Mouse (Mus musculus): ENCODE results near the gene Ttll7.

The Ttll7 gene

DNA sequence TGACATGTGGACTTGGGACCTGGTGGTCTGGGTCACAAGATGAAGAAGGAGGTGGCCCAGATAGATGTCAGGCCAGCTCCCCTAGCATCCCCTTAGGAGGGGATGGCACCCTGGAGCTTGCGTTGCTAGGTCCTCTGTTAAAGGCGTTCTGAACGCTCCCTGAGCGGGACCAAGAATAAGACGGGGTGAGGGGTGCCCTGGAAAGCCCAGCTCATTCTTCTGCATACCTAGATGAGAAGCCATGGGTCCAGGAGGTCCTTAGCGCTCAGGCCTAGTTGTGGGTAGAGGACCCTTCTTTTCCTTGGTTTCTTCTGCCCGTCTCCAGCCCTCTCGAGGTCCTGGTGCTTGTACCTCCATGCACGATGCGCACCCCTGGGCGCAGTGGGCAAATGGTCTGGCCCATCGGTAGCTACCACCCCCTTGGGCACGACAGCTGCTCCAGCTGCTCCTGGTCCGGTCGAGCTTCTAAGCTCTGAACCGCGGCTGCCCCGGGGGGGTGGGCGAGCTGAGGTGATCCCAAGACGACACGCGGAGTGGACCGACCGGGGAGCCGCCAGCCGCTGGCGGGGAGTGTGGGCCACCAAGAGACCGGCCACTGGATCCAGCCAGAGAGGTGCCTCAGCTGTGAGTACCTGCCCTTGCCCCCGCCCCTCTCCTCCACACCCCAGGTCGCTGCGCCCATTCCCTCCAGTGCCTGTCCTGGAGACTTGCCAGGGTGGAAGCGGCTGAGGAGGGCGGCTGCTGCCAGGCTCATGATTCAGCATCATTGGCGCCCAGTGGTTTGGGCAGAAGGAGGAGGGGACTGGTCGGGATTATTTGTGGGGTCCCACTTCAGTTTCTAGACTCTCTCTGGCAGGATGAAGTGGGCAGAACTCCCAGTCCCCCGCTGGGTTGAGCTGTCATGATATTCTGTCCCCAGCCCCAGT is at the start of gene Ttll7:
Gene Ttll7 (plus strand): TSS at position 402 of the 926 bp plus-strand sequence.
- in situ Hi-C loops (cut with MboI; ENCODE audit: low sequenced_read_pairs): no loop called here

DNA sequence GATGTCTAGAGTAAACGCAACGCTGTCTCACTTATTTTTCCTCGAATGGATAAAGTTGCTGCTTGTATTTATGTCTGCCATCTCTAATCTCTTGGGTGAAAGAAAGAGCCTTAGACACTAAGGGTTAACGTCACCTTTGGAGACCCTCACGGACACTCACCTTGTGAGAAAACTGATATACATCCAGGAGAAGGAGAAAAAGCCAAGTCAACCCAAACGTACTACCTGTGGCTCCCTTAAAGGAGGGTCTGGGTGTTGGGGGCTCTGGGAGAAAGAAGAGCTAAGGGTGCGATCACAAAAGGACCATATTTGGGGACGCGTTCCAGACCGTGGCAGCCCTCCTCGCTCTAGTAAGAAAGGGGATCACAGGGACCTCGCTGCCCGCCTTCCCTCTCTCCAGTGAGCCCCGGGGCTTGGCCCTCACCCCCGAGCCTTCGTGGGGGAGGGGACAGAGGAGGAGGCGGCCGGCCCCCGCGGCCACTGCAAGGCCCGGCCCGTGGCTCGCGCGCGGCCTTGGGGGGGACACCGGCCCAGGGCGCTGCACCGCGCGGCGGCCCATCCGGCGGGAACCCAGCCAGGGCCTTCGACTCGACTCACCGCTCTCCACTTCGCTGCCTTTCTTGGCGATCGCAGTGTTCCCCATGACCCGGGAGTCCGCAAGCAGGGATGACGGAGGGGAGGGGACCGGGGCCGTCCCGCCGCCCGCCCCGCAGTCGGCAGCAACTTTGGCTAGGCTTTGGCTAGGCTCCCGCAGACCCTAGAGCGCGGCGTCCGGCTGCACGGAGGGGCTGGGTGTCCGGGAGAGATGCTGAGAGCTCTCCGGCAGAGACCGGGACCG is 39.9 kb upstream of the Ttll7 start:
- in situ Hi-C loops (cut with MboI; ENCODE audit: low sequenced_read_pairs): no loop called here

DNA sequence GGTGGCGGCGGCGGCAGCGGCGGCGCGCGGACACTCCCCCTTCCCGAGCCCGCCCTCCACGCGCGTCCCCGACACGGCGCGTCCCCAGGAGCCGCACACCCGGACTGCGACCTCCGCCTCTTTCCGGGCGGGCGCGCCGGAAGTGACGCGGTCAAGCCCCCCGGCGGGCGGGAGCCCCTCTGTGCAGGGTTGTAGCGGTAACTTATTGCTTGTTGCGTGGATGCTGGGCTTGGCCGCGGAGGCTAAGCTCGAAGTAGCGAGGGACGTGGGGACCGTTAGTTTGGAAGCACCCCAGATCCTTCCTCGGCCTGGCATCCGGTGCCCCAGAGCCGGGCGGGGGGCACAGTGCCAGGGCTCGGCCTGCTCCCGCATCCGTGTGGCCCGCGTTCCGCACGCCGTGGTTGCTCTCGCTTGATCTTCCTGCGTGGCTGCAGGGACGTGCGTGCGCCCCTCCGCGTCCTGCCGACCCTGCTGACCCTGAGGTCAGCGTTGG is 39.2 kb upstream of the Ttll7 start, which contains the start of gene Prkacb:
Gene Prkacb (minus strand): TSS at position 90 of the 493 bp plus-strand sequence.
- in situ Hi-C loops (cut with MboI; ENCODE audit: low sequenced_read_pairs): no loop called here

DNA sequence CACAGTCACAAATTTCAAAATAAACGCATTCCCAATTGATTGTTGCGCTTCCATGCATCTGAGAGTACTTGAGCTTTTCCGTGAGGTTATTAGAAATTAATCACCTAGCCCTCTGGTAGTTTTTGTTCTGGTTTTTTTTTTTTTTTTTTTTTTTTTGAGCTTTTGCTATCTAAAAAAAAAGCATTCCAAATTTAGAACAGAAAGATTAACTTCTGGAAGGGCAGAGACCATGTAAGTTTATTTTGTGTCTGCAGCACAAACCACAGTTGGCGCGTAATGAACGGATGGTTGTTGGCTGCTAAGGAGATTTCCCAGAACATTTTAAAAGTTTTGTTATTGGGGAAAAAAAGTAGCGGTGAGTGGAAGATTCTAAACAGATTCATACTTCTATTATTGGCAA is 38.5 kb upstream of the Ttll7 start:
- in situ Hi-C loops (cut with MboI; ENCODE audit: low sequenced_read_pairs): no loop called here

DNA sequence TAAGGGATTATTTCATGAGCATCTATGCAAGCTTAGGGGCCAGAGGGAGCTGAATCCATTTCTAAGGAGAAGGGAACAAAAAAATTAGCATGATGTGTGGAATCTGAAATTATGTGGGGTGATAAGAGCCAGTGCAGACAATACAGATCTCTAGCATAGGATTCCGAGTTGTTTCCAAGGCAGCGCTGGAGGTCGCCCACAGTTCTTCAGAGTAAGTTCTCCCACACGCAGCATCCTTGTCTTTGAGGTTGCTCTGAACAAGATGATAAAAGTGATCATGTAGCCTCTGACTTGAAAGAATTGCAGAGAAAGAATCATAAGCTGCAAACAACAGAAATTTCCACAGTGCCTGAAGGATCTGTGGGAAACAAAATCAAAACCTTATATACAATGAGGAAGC is 31.4 kb upstream of the Ttll7 start:
- in situ Hi-C loops (cut with MboI; ENCODE audit: low sequenced_read_pairs): no loop called here

DNA sequence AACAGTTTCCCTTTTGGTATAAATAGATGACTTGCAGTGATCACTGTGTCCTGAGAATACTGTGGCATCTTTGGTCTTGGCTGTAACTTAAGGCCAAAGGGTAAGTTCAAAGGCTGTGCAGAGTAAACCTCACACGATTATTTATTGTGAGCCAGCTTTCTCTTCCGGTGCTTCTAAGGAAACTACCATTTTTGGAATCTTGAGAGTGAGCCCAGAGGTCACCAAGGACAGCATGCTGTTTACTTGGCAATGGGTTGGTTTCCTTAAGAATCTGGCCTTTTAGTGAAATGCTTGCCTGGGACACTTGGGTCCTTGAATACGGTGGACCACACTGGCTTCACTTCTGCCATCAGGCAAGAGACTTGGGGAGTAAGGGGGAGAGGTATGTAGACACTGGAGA is 9.4 kb upstream of the Ttll7 start:
- in situ Hi-C loops (cut with MboI; ENCODE audit: low sequenced_read_pairs): no loop called here

DNA sequence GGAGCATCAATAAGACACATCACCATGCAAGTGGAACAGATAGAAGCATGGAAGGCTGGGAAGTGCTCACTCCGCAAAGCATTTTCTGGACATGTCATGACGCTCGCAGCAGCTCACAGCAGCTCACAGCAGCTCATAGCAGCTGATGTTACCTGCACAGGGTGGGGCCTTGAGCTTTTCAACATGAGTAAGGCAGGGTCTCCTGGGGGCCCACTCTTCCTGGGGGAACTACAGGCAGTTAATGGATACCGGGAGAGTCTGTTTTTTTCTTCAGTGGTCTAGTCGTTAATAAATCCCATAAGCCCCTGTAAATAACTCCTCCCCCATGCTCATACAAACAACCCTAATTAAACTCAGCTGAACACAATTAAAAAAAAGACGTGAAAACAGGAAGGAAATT is 8.7 kb upstream of the Ttll7 start:
- in situ Hi-C loops (cut with MboI; ENCODE audit: low sequenced_read_pairs): no loop called here

DNA sequence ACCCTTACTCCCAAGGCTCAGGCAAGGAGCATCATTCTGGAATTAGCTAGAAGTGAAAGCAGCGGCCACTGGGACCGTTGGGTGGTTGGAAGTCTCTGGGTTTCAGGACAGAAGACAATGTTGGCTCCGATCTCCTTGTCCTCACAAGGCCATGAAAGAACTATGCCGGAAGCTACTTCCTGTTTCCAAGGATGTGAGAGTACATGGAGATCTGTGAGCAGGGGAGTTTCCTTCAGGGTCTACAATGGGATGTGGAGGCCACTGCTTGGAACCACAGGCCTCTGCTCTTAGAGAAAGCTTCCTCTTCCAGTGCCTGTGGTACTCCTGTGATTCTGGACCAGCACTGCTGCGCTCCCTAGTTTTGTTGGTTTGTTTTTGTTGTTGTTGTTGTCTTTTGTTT is 5.9 kb upstream of the Ttll7 start:
- in situ Hi-C loops (cut with MboI; ENCODE audit: low sequenced_read_pairs): no loop called here

DNA sequence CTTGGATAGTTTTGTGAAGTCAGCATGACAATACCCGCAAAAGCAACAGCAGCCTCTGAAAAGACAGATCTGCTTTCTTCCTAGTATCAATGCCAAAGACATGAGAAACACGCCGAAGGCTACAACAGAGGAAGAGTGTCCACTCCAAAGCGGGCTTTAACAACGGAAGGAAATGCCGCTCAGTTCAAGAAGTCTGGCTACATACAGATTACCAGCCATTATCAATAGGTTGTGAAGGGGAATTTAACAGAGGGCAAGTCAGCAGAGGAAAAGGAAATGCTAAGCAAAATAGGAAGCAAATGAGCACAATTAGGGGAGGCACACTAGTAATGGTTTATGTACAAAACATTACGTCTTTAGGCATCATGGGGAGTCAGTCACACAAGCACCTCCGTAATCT is 4.1 kb upstream of the Ttll7 start:
- in situ Hi-C loops (cut with MboI; ENCODE audit: low sequenced_read_pairs): no loop called here

DNA sequence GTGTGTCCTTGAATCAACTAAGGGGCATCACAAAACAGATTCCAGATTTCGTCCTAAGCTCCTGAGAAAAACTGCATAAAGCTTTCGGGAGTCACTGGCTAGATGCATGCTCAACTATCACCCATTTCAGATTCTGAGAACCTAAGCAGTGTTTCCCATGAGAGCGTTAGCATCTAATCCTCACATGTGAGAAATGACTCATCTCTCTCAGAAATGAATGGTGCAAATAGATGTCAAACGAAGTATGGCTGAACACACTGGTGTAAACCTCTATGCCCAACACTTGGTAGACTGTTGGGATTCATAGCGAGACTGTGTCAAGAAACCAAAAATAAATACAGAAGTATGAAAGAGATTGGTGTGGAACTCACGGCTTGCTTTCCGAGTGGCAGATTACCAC is 2.8 kb upstream of the Ttll7 start:
- in situ Hi-C loops (cut with MboI; ENCODE audit: low sequenced_read_pairs): no loop called here

DNA sequence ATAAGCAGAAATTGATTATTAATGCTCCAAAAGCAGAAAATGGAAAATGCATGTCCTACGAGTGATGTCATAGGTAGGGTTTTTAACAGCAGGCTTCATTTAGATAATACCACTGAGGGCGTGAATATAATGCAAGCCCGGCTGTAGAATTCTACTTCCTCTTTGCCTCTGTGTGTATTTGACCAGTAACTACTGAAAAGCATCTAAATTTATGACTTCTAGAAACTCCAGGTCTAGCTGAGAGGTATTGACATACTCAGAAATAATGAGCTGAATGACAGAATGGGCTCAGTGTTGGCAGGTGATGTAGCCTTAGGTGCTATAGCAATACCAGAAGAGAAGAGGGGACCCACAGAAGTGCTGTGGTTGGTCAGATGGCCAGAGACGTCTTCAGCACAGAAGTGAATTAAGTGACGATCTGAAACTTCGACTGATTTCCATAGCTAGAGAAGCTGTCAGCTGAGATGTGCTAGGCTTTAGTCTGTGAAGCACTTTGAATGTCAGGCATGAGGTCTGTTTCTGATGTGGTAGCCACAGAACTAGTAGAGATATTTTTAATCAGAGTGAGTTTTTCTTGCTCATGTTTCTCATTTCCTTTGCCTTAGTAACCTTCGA is 2.4 kb downstream of the Ttll7 start:
- in situ Hi-C loops (cut with MboI; ENCODE audit: low sequenced_read_pairs): no loop called here

DNA sequence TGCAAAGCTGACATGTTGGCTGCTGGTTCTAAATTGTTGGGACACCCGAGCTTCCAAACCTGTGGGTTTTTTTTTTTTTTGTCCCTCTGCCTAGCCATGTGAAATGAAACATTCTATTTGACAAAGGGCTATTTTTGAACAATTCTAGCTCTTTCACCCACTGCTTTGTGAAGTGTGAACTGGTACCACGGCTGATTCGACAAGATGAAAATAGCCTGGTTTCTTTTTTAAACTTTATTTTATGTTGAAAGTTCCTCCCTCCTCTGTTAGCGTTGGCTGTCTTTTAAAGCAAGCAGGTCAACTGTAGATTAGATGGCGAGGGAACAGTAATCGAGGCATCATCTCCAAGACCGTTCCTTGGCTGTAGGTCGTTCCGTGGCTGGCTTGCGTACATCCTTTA is 5.2 kb downstream of the Ttll7 start:
- in situ Hi-C loops (cut with MboI; ENCODE audit: low sequenced_read_pairs): no loop called here

DNA sequence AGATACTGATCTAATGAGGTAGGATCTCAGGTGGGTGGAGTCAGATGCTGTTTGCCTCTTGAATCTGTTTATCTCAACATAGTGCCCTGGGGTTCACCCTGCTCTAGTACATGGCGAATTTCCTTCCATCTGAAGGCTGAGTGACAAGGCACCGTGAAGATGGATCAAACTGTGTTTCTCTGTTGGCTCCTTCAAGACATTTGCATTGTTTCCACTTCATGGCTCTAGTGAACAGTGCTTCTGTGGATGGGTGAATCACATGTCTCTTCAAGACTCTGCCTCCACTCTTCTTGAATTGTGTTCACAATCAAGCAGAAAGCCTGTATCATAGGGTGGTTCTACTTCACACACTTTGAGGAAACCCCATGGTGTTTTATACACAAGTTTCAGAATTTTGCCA is 8.1 kb downstream of the Ttll7 start:
- in situ Hi-C loops (cut with MboI; ENCODE audit: low sequenced_read_pairs): no loop called here

DNA sequence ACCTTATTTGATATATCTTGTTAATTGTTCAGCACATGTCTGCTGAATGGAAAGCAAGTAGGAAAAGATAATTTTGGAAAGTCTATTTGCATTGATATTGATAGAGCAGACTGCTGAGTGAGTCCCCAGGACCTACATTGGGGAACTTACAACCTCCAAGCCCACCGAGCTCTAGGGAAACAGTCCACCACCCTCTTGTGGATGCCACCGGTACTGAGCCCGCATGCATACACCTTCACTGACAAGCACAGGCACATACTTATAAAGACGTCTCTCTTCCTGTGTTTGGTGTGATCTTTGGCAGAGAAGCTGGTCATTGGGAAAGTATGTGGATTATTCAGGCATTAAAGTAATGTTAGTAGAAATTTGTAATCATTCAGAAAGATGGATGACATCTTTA is 14.4 kb downstream of the Ttll7 start:
- in situ Hi-C loops (cut with MboI; ENCODE audit: low sequenced_read_pairs): no loop called here

DNA sequence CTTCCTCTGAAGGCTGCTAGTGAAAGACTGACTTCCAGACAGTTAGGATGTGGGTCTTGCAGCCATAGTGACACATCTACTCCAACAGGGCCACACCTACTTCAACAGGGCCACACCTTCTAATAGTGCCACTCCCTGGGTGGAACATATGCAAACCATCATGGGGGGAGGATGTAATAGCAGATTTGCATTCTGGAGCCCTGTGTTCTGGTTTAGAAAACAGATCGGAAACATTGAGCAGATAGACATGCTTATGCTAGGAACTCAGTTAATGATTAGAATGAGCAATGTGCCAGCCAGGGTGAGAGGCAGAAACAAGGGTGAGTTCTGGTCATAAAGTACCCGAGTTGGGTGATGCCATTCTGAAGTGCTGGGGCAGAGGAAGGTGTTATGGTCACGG is 19.8 kb downstream of the Ttll7 start:
- in situ Hi-C loops (cut with MboI; ENCODE audit: low sequenced_read_pairs): no loop called here

DNA sequence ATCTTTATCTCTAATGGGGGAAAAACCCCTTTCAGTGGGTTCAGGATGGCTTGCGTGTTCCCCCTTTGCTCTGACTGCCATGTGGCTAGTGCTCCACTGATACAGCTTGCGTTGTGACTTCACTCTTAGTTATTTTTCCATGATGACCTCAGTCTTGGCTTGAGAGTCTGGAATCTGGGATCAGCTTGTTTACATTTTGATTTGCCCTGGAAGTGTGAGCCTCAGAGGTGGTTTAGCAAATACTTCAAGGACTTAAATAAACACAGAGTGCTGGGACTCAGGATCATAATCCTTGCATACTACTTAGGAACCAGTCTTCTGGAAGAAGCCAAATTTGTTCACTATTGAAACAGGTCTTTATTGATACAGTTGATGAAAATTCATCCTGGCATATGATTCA is 23.8 kb downstream of the Ttll7 start:
- in situ Hi-C loops (cut with MboI; ENCODE audit: low sequenced_read_pairs): no loop called here

DNA sequence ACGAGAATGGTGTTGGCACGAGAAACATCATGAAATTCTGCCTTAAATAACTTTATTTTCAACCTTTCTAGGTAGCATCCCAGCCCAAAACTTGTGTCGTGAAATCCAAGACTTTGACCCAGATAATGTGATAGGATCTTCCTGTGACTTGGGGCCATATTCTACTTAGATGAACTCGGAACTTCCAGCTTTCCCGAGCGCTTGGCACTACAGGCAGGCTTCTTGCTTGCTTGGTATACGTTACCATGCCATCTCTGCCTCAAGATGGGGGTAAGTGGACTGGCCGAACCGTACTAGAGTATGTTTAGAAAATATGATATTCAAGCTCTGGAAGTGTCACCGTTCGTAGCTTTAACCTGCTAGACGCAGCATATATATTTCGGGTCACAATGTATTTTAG is 41.8 kb downstream of the Ttll7 start:
- in situ Hi-C loops (cut with MboI; ENCODE audit: low sequenced_read_pairs): no loop called here

DNA sequence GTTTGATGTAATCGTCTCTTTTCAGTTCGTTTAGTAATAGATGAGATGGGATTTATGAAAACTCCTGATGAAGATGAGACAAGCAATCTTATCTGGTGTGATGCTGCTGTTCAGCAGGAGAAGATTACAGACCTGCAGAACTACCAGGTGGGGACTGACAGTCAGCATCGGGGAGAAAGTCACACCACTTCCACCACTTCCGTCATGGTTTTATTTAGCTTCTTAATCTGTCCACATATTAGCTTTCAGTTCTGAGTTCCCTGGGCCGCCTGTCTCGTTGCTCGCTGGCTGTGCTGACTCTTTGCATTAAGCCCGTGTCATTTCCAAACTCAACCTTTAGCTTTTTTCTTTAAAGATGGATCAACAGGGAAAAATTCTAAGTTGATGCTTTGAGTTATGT is 44.4 kb downstream of the Ttll7 start:
- in situ Hi-C loops (cut with MboI; ENCODE audit: low sequenced_read_pairs): no loop called here

DNA sequence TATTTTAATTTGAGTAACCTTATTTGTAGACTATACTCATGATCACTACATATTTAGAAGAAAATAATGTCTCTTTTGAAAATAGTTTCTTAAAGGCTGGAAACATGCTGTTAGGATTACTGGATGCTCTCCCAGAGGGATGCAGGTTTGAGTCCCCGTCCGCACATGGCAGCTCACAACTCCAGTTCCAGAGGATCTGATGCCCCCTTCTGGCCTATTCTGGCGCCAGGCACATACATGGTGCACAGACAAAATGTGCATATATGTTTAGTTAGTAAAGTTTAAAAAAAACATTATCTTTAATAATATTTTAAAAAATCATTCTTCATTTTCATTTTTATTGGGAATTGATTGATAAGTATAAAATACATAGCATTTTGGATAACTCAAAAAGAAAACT is 47.9 kb downstream of the Ttll7 start:
- in situ Hi-C loops (cut with MboI; ENCODE audit: low sequenced_read_pairs): loop anchor here (10.0 kb wide), 1 partner anchor 335 kb away; no protein-coding TSS in a partner anchor

DNA sequence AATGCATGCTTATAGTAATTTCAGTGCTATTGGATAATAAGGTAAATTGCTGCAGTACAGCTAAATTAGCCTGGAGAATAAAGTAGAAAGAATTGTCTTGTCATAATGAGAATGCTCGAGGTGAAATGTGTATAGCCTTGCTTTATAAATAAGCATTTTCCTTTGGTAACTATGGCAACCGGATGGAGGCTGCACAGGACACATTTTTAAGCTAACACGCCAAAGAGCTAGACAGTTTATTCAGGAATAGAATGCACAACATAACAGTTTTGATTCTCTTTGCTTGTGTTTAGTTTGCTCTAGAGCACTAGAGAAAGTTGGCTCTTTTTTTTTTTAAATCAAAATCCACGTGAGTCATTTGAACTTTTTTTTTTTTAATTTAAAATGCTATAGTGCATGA is 49.6 kb downstream of the Ttll7 start:
- in situ Hi-C loops (cut with MboI; ENCODE audit: low sequenced_read_pairs): loop anchor here (10.0 kb wide), 1 partner anchor 337 kb away; no protein-coding TSS in a partner anchor

DNA sequence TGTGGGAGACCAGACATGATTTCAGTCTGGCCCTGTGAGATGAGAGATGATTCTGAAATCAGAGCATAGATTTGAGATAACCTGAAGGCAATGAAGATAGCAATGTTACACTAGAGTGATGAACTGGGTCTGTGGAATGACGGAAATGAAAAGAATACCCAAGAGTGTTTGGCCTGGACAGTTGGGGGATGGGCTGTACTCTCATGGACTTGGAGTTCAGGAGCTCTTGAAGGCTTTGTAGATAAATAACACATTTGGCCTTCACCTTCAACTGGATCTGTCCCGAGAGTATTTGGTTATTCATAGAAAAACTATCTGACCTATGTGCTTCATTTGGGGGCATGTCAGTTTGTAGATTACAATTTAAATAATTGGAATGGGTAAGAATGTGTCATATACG is 53.4 kb downstream of the Ttll7 start:
- in situ Hi-C loops (cut with MboI; ENCODE audit: low sequenced_read_pairs): loop anchor here (10.0 kb wide), 1 partner anchor 341 kb away; no protein-coding TSS in a partner anchor
